Mouse (Mus musculus): ENCODE measurements around the gene Nipbl.

- TF ChIP-seq CTCF (IDR thresholded peaks at IDR 0.05; ENCODE audit: borderline replicate concordance, insufficient read depth, low read length) (no peak), POLR2A (IDR thresholded peaks at IDR 0.05; ENCODE audit: low read depth, low read length) (no peak)
Measured at GRCm38 (mm10) chr15:8267211-8267610, 177.1 kb downstream of the Nipbl start.

All from embryonic fibroblast, embryonic 13.5 days (primary cell).